Comparison of ENCODE assay signal across 11 mouse cellular contexts in the genomic region with DNA sequence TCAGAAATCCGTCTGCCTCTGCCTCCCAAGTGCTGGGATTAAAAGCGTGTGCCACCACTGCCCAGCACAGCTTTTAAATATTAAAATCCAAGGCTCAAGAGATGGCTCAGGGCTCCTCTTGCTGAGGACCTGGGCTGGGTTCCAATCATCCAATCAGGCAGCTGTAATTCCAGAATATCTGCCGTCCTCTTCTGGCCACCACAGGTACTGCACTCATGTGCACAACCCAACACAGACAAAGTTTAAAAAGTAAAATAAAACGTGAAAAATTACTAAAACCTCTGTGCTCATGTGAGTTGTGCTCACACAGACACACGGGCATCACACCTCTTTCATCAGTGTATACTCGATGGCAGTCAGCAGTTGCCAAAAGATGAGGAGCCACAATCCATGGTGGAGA. TPM values are rescaled to one million over a fixed set of nuclear protein-coding genes. Genes with fewer than 3 reads are reported as not detected.
DNase-seq lines count a peak whose midpoint lies in the region; ATAC-seq and TF ChIP-seq lines count a peak whose summit lies in the region.
"Had no signal": no experiment of that assay in that cellular context is flagged by ENCODE, and none has a peak within 500 bp of the region (broad histone marks: within the 10 kb centered on the region; RNA-seq: fewer than 3 reads in every experiment).

No protein-coding gene starts in this region.

- H3K79me2 ChIP-seq in heart, adult 2 months (replicated peaks; ENCODE audit: control insufficient read depth, insufficient read depth, low read length), result peaks cover 19% of the 10 kb centered on the region

- intact Hi-C loops in heart, adult 2 months (cut with DNase I), result no loop called here

- no peaks in the 10 kb centered on the region for H3K27me3 ChIP-seq in heart, adult 2 months (ENCODE audit: control insufficient read depth, insufficient read depth, low read length)
- no peaks in the 10 kb centered on the region for H3K27me3 ChIP-seq in lung, postnatal 0 days (replicated peaks; ENCODE audit: insufficient read depth, low read length)
- H3K27me3 ChIP-seq: lung, embryonic 15.5 days; Patski had no signal

- no peak for TF ChIP-seq POLR2A in heart, adult 2 months (IDR thresholded peaks at IDR 0.05; ENCODE audit: insufficient read depth, low read depth, low read length)

- no peak overlapping the region for H3K27ac ChIP-seq in heart, adult 2 months
- no peak overlapping the region for H3K27ac ChIP-seq in lung, postnatal 0 days (ENCODE audit: low read length)
- H3K27ac ChIP-seq: embryonic facial prominence, embryonic 10.5 days; lung, embryonic 15.5 days had no signal

- H3K4me3 ChIP-seq in heart, adult 2 months, result no peak overlapping the region
- H3K4me3 ChIP-seq in lung, postnatal 0 days (ENCODE audit: low read depth, low read length), result no peak overlapping the region
- H3K4me3 ChIP-seq: embryonic facial prominence, embryonic 10.5 days; lung, embryonic 15.5 days had no signal

- no peak for TF ChIP-seq EP300 in heart, adult 2 months (IDR thresholded peaks at IDR 0.05; ENCODE audit: insufficient read depth, low read depth, low read length)
- no peak for TF ChIP-seq EP300 in lung, postnatal 0 days (IDR thresholded peaks at IDR 0.05)

- peaks cover 18% of the 10 kb centered on the region for H3K4me1 ChIP-seq in heart, adult 2 months (ENCODE audit: control insufficient read depth, insufficient read depth, low read length)
- H3K4me1 ChIP-seq in lung, postnatal 0 days (ENCODE audit: insufficient read depth, low read depth, low read length), result no peaks in the 10 kb centered on the region

- DNase-seq in heart, adult 2 months, result no peak
- no peak for DNase-seq in heart, adult 8-10 months (ENCODE audit: low spot score)
- peak; percentile 38 for DNase-seq in lung, postnatal 0 days (ENCODE audit: low spot score)
- no peak for DNase-seq in lung, postnatal 25 days (ENCODE audit: low spot score)
- DNase-seq in NIH3T3 (ENCODE audit: low read depth), result peak; percentile 75
- no peak for DNase-seq in natural killer cell, adult 2 months (ENCODE audit: low spot score in 2 of 2)
- DNase-seq in testis, postnatal 14 days (ENCODE audit: low spot score), result no peak

- WGBS in heart, adult 2 months, result 75% methylated on average over 6 of the region's 6 CpGs
- WGBS in lung, postnatal 0 days, result 75% methylated on average over 6 of the region's 6 CpGs

- no peak for ATAC-seq in lung, postnatal 0 days
- peak; percentile 51; the same call in 1 of the 2 replicates for ATAC-seq in megakaryocyte-erythroid progenitor cell, adult 5-6 weeks (replicated peaks; ENCODE audit: low FRiP score, low TSS enrichment, poor library complexity, severe bottlenecking)
- ATAC-seq: Patski had no signal

- H3K9ac ChIP-seq in heart, adult 2 months (ENCODE audit: low read depth, low read length), result no peak overlapping the region
- no peak overlapping the region for H3K9ac ChIP-seq in lung, postnatal 0 days (replicated peaks; ENCODE audit: low read depth)
- H3K9ac ChIP-seq: lung, embryonic 15.5 days had no signal

- no peak overlapping the region for H3K4me2 ChIP-seq in lung, postnatal 0 days (replicated peaks; ENCODE audit: low read depth, low read length)
- H3K4me2 ChIP-seq: lung, embryonic 15.5 days had no signal

- H3K9me3 ChIP-seq in lung, postnatal 0 days (ENCODE audit: low read length), result no peaks in the 10 kb centered on the region
- H3K9me3 ChIP-seq: embryonic facial prominence, embryonic 10.5 days; lung, embryonic 15.5 days had no signal

- peak; percentile 75 for TF ChIP-seq CTCF in heart, adult 2 months (IDR thresholded peaks at IDR 0.05)
- TF ChIP-seq CTCF in lung, postnatal 0 days (IDR thresholded peaks at IDR 0.05), result peak; percentile 69

- no peaks in the 10 kb centered on the region for H3K36me3 ChIP-seq in heart, adult 2 months (ENCODE audit: control insufficient read depth, insufficient read depth, low read length)
- no peaks in the 10 kb centered on the region for H3K36me3 ChIP-seq in lung, postnatal 0 days (ENCODE audit: insufficient read depth, low read length)

RNA-seq across cellular contexts. Expression of a gene that starts 8.3 kb away (rescaled TPM):
- 10 to 100 TPM; 46.6 to 53.5 TPM for total RNA-seq in heart, adult 2 months (2021)
- 68.0 and 81.9 TPM in 2 replicates for polyA plus RNA-seq in heart, adult 2 months (2012; rRNA removed)
- total RNA-seq in heart, adult 8-10 months (2022), result 10 to 100 TPM; 47.7 to 54.1 (median 50.9) TPM
- 62.5 and 63.2 TPM in 2 replicates for polyA plus RNA-seq in lung, postnatal 0 days (2015; fragmentation: Nextera tagmentation; extraction: Ambion mirVana)
- 13.7 and 22.4 TPM in 2 replicates for total RNA-seq in megakaryocyte-erythroid progenitor cell, adult 5-6 weeks (2014; fragmentation: Nextera tagmentation)
- 16.0 and 57.4 TPM in 2 replicates for total RNA-seq in megakaryocyte-erythroid progenitor cell, adult 5-6 weeks (2017)

RNA-seq across cellular contexts. Expression of a gene that starts 12.7 kb away (rescaled TPM):
- 1 to 10 TPM; 1.1 to 1.5 TPM for total RNA-seq in heart, adult 2 months (2021)
- 1.1 and 1.2 TPM in 2 replicates for polyA plus RNA-seq in heart, adult 2 months (2012; rRNA removed)
- total RNA-seq in heart, adult 8-10 months (2022), result under 1 TPM; 0.37 to 0.78 (median 0.54) TPM
- polyA plus RNA-seq in lung, postnatal 0 days (2015; fragmentation: Nextera tagmentation; extraction: Ambion mirVana), result 4.2 and 4.6 TPM in 2 replicates
- total RNA-seq in megakaryocyte-erythroid progenitor cell, adult 5-6 weeks (2014; fragmentation: Nextera tagmentation), result 41.4 and 48.1 TPM in 2 replicates
- total RNA-seq in megakaryocyte-erythroid progenitor cell, adult 5-6 weeks (2017), result 42.6 and 45.2 TPM in 2 replicates
- polyA plus RNA-seq: Patski had no signal

RNA-seq across cellular contexts. Expression of a gene that starts 22.6 kb away (rescaled TPM):
- total RNA-seq in heart, adult 2 months (2021), result 1,000 to 10,000 TPM in 1 of 2 experiments, 100 to 1,000 TPM in 1; 982 to 1,113 TPM
- polyA plus RNA-seq in heart, adult 2 months (2012; rRNA removed), result 2,586 and 3,063 TPM in 2 replicates
- total RNA-seq in heart, adult 8-10 months (2022), result 1,000 to 10,000 TPM; 1,133 to 1,192 (median 1,173) TPM
- polyA plus RNA-seq in lung, postnatal 0 days (2015; fragmentation: Nextera tagmentation; extraction: Ambion mirVana), result 467 and 473 TPM in 2 replicates
- 185 and 209 TPM in 2 replicates for total RNA-seq in megakaryocyte-erythroid progenitor cell, adult 5-6 weeks (2014; fragmentation: Nextera tagmentation)
- total RNA-seq in megakaryocyte-erythroid progenitor cell, adult 5-6 weeks (2017), result 162 and 206 TPM in 2 replicates

RNA-seq across cellular contexts. Expression of a gene that starts 36.8 kb away (rescaled TPM):
- total RNA-seq in heart, adult 2 months (2021), result 1 to 10 TPM in 1 of 2 experiments, under 1 TPM in 1; 0.81 to 1.1 TPM
- 2.0 and 3.1 TPM in 2 replicates for polyA plus RNA-seq in heart, adult 2 months (2012; rRNA removed)
- 1 to 10 TPM in 2 of 4 experiments, under 1 TPM in 2; 0.88 to 1.4 (median 1.0) TPM for total RNA-seq in heart, adult 8-10 months (2022)
- 19.0 and 19.3 TPM in 2 replicates for polyA plus RNA-seq in lung, postnatal 0 days (2015; fragmentation: Nextera tagmentation; extraction: Ambion mirVana)
- 19.0 and 22.2 TPM in 2 replicates for total RNA-seq in megakaryocyte-erythroid progenitor cell, adult 5-6 weeks (2014; fragmentation: Nextera tagmentation)
- 17.2 and 18.9 TPM in 2 replicates for total RNA-seq in megakaryocyte-erythroid progenitor cell, adult 5-6 weeks (2017)

RNA-seq across cellular contexts. Expression of a gene that starts 37.6 kb away (rescaled TPM):
- 1 to 10 TPM; 6.8 to 7.4 TPM for total RNA-seq in heart, adult 2 months (2021)
- polyA plus RNA-seq in heart, adult 2 months (2012; rRNA removed), result 40.9 and 43.8 TPM in 2 replicates
- total RNA-seq in heart, adult 8-10 months (2022), result 10 to 100 TPM in 2 of 4 experiments, 1 to 10 TPM in 2; 5.4 to 12.1 (median 9.1) TPM
- 29.9 and 37.0 TPM in 2 replicates for polyA plus RNA-seq in lung, postnatal 0 days (2015; fragmentation: Nextera tagmentation; extraction: Ambion mirVana)
- total RNA-seq in megakaryocyte-erythroid progenitor cell, adult 5-6 weeks (2014; fragmentation: Nextera tagmentation), result 4.2 and 5.9 TPM in 2 replicates
- 0.33 and 0.69 TPM in 2 replicates for total RNA-seq in megakaryocyte-erythroid progenitor cell, adult 5-6 weeks (2017)

Comparison
In these comparisons a context has a peak if more than half of its experiments do, and no peak if none do; other contexts are left out.
1. DNase-seq: peak in lung, postnatal 0 days (single experiment) and NIH3T3 (single experiment); none in heart, adult 2 months (0 of 2), heart, adult 8-10 months (single experiment), lung, postnatal 25 days (single experiment), natural killer cell, adult 2 months (0 of 2) and testis, postnatal 14 days (single experiment).
2. RNA of a gene that starts 12.7 kb away (total RNA-seq): 41.4 to 48.1 TPM in megakaryocyte-erythroid progenitor cell, adult 5-6 weeks; 1.1 to 1.5 TPM in heart, adult 2 months and 0.37 to 0.78 TPM in heart, adult 8-10 months; every median in the first group is over 10 times any median in the second.
3. RNA of a gene that starts 22.6 kb away (total RNA-seq): 1,133 to 1,192 TPM in heart, adult 8-10 months and 982 to 1,113 TPM in heart, adult 2 months; 162 to 209 TPM in megakaryocyte-erythroid progenitor cell, adult 5-6 weeks; every median in the first group is over 4 times any median in the second.